Mouse (Mus musculus) adrenal gland, adult 10 weeks (tissue): Measurements from ENCODE around the gene Scgb1b30. TPM values are rescaled to one million over a fixed set of nuclear protein-coding genes. Genes with fewer than 3 reads are reported as not detected.

Source experiments
- polyA plus RNA-seq: library from polyadenylated mRNA; stranded (reverse); fragments of 350-450 nt; fragmentation: Illumina TruSeq; extraction: RNeasy Lipid Tissue Mini Kit (QIAGEN cat#74804); gene quantifications from one replicate; pipeline ENCODE4 v1.2.3, GENCODE M21; 2014; ENCODE audit warnings: low read depth, low replicate concordance

The Scgb1b30 gene
- not detected for polyA plus RNA-seq

GRCm38 (mm10) chr7:34094911-34095481 lies at the start of gene Scgb1b30:
Gene Scgb1b30 (plus strand): TSS chr7:34095431.

GRCm38 (mm10) chr7:34133117-34133762 lies 38.0 kb downstream of the Scgb1b30 start, which contains the start of gene Wtip:
Gene Wtip (minus strand): TSS chr7:34133268.

Other genes with a start within 250 kb of the Scgb1b30 start
- not detected for gene Scgb2b26, start 150.4 kb upstream of the Scgb1b30 start, polyA plus RNA-seq
- not detected for gene Scgb2b27, start 81.5 kb upstream of the Scgb1b30 start, polyA plus RNA-seq
- gene Scgb1b27, start 73.9 kb upstream of the Scgb1b30 start, polyA plus RNA-seq: not detected
- gene Wtip, start 37.8 kb downstream of the Scgb1b30 start, polyA plus RNA-seq: 0.70 TPM
- gene Uba2, start 74.2 kb downstream of the Scgb1b30 start, polyA plus RNA-seq: 102 TPM
- 4.0 TPM for gene Pdcd2l, start 101.2 kb downstream of the Scgb1b30 start, polyA plus RNA-seq
- 34.3 TPM for gene Gpi1, start 134.9 kb downstream of the Scgb1b30 start, polyA plus RNA-seq
- not detected for gene Gm6096, start 155.6 kb downstream of the Scgb1b30 start, polyA plus RNA-seq
- 92.0 TPM for gene 4931406P16Rik, start 218.1 kb downstream of the Scgb1b30 start, polyA plus RNA-seq